Mouse (Mus musculus): ENCODE measurements around the gene Uhrf1. TPM values are rescaled to one million over a fixed set of nuclear protein-coding genes. Genes with fewer than 3 reads are reported as not detected.

Uhrf1 gene
- polyA plus RNA-seq, 1 experiment from 2014 or later, result 42.8 TPM

- Histone ChIP-seq H3K27me3 (ENCODE audit: control insufficient read depth, insufficient read depth, low read length) (no peaks in the 10 kb centered on the region), H3K36me3 (ENCODE audit: control insufficient read depth, insufficient read depth, low read length) (peaks cover 44% of the 10 kb centered on the region), H3K9ac (ENCODE audit: low read length) (no peak overlapping the region), H3K27ac (replicated peaks in 1 of 2; ENCODE audit: control insufficient read depth in 1 of 2, insufficient read depth in 1 of 2, low read depth in 2 of 2, low read length in 2 of 2) (no peak overlapping the region), H3K9me3 (ENCODE audit: control insufficient read depth, low read length) (no peaks in the 10 kb centered on the region), H3K4me1 (ENCODE audit: control insufficient read depth in 2 of 2, insufficient read depth in 2 of 2, low read length in 2 of 2) (peaks cover 2 to 16% of the 10 kb centered on the region in 2 experiments), H3K4me2 (ENCODE audit: low read length) (no peak overlapping the region), H3K4me3 (ENCODE audit: control insufficient read depth in 1 of 2, insufficient read depth in 1 of 2, low read depth in 1 of 2, low read length in 2 of 2) (no peak overlapping the region)
- ATAC-seq (ENCODE audit: insufficient number of reproducible peaks, insufficient read depth, low FRiP score, low read depth), result peak; percentile 6; the same call in 1 of the 2 replicates
- WGBS, result 35% methylated on average over 2 of the region's 2 CpGs
Observed at GRCm38 (mm10) chr17:56350694-56351093, 47.6 kb downstream of the Uhrf1 start.

- Histone ChIP-seq H3K36me3 (ENCODE audit: control insufficient read depth, insufficient read depth, low read length) (peaks cover 83% of the 10 kb centered on the region), H3K4me1 (ENCODE audit: control insufficient read depth in 2 of 2, insufficient read depth in 2 of 2, low read length in 2 of 2) (peaks cover 0 to 10% of the 10 kb centered on the region in 2 experiments; a peak in 3 of 4 replicates), H3K4me3 (ENCODE audit: control insufficient read depth in 1 of 2, insufficient read depth in 1 of 2, low read depth in 1 of 2, low read length in 2 of 2) (no peak overlapping the region), H3K27me3 (ENCODE audit: control insufficient read depth, insufficient read depth, low read length) (no peaks in the 10 kb centered on the region), H3K9ac (ENCODE audit: low read length) (no peak overlapping the region), H3K9me3 (ENCODE audit: control insufficient read depth, low read length) (no peaks in the 10 kb centered on the region), H3K27ac (replicated peaks in 1 of 2; ENCODE audit: control insufficient read depth in 1 of 2, insufficient read depth in 1 of 2, low read depth in 2 of 2, low read length in 2 of 2) (no peak overlapping the region), H3K4me2 (ENCODE audit: low read length) (no peak overlapping the region)
- no peak for ATAC-seq (ENCODE audit: insufficient number of reproducible peaks, insufficient read depth, low FRiP score, low read depth)
- 59% methylated on average over 9 of the region's 9 CpGs for WGBS
Observed at GRCm38 (mm10) chr17:56356921-56357885, 54.1 kb downstream of the Uhrf1 start.

- Histone ChIP-seq H3K9me3 (ENCODE audit: control insufficient read depth, low read length) (no peaks in the 10 kb centered on the region), H3K36me3 (ENCODE audit: control insufficient read depth, insufficient read depth, low read length) (peaks cover 72% of the 10 kb centered on the region), H3K4me3 (ENCODE audit: control insufficient read depth in 1 of 2, insufficient read depth in 1 of 2, low read depth in 1 of 2, low read length in 2 of 2) (no peak overlapping the region), H3K27me3 (ENCODE audit: control insufficient read depth, insufficient read depth, low read length) (no peaks in the 10 kb centered on the region), H3K4me2 (ENCODE audit: low read length) (no peak overlapping the region), H3K4me1 (ENCODE audit: control insufficient read depth in 2 of 2, insufficient read depth in 2 of 2, low read length in 2 of 2) (peaks cover 0 to 10% of the 10 kb centered on the region in 2 experiments; a peak in 3 of 4 replicates), H3K27ac (replicated peaks in 1 of 2; ENCODE audit: control insufficient read depth in 1 of 2, insufficient read depth in 1 of 2, low read depth in 2 of 2, low read length in 2 of 2) (no peak overlapping the region), H3K9ac (ENCODE audit: low read length) (no peak overlapping the region)
- ATAC-seq (ENCODE audit: insufficient number of reproducible peaks, insufficient read depth, low FRiP score, low read depth), result no peak
- 78% methylated on average over 3 of the region's 3 CpGs for WGBS
Observed at GRCm38 (mm10) chr17:56359183-56359725, 56.1 kb downstream of the Uhrf1 start.

GRCm38 (mm10) chr17:56359864-56360263, 56.7 kb downstream of the Uhrf1 start:
- Histone ChIP-seq H3K9me3 (ENCODE audit: control insufficient read depth, low read length) (no peaks in the 10 kb centered on the region), H3K4me1 (ENCODE audit: control insufficient read depth in 2 of 2, insufficient read depth in 2 of 2, low read length in 2 of 2) (peaks cover 0 to 10% of the 10 kb centered on the region in 2 experiments; a peak in 3 of 4 replicates), H3K36me3 (ENCODE audit: control insufficient read depth, insufficient read depth, low read length) (peaks cover 67% of the 10 kb centered on the region), H3K9ac (ENCODE audit: low read length) (no peak overlapping the region), H3K27ac (replicated peaks in 1 of 2; ENCODE audit: control insufficient read depth in 1 of 2, insufficient read depth in 1 of 2, low read depth in 2 of 2, low read length in 2 of 2) (no peak overlapping the region), H3K27me3 (ENCODE audit: control insufficient read depth, insufficient read depth, low read length) (no peaks in the 10 kb centered on the region), H3K4me2 (ENCODE audit: low read length) (no peak overlapping the region), H3K4me3 (ENCODE audit: control insufficient read depth in 1 of 2, insufficient read depth in 1 of 2, low read depth in 1 of 2, low read length in 2 of 2) (no peak overlapping the region)
- 83% methylated on average over 1 of the region's 1 CpGs for WGBS
- no peak for ATAC-seq (ENCODE audit: insufficient number of reproducible peaks, insufficient read depth, low FRiP score, low read depth)

GRCm38 (mm10) chr17:56360451-56360850, 57.3 kb downstream of the Uhrf1 start:
- Histone ChIP-seq H3K27ac (replicated peaks in 1 of 2; ENCODE audit: control insufficient read depth in 1 of 2, insufficient read depth in 1 of 2, low read depth in 2 of 2, low read length in 2 of 2) (no peak overlapping the region), H3K4me3 (ENCODE audit: control insufficient read depth in 1 of 2, insufficient read depth in 1 of 2, low read depth in 1 of 2, low read length in 2 of 2) (no peak overlapping the region), H3K36me3 (ENCODE audit: control insufficient read depth, insufficient read depth, low read length) (peaks cover 66% of the 10 kb centered on the region), H3K4me1 (ENCODE audit: control insufficient read depth in 2 of 2, insufficient read depth in 2 of 2, low read length in 2 of 2) (peaks cover 1 to 16% of the 10 kb centered on the region in 2 experiments), H3K9ac (ENCODE audit: low read length) (no peak overlapping the region), H3K4me2 (ENCODE audit: low read length) (no peak overlapping the region), H3K9me3 (ENCODE audit: control insufficient read depth, low read length) (no peaks in the 10 kb centered on the region), H3K27me3 (ENCODE audit: control insufficient read depth, insufficient read depth, low read length) (no peaks in the 10 kb centered on the region)
- WGBS, result 76% methylated on average over 8 of the region's 8 CpGs
- no peak for ATAC-seq (ENCODE audit: insufficient number of reproducible peaks, insufficient read depth, low FRiP score, low read depth)

- WGBS, result 84% methylated on average over 2 of the region's 2 CpGs
- no peaks in the 10 kb centered on the region for H3K27me3 ChIP-seq (ENCODE audit: control insufficient read depth, insufficient read depth, low read length)
- H3K9me3 ChIP-seq (ENCODE audit: control insufficient read depth, low read length), result no peaks in the 10 kb centered on the region
- peaks cover 9 to 27% of the 10 kb centered on the region in 2 experiments for H3K4me1 ChIP-seq (ENCODE audit: control insufficient read depth in 2 of 2, insufficient read depth in 2 of 2, low read length in 2 of 2)
- no peak for ATAC-seq (ENCODE audit: insufficient number of reproducible peaks, insufficient read depth, low FRiP score, low read depth)
- H3K27ac ChIP-seq (replicated peaks in 1 of 2; ENCODE audit: control insufficient read depth in 1 of 2, insufficient read depth in 1 of 2, low read depth in 2 of 2, low read length in 2 of 2), result no peak overlapping the region
- no peak overlapping the region for H3K9ac ChIP-seq (ENCODE audit: low read length)
- no peak overlapping the region for H3K4me3 ChIP-seq (ENCODE audit: control insufficient read depth in 1 of 2, insufficient read depth in 1 of 2, low read depth in 1 of 2, low read length in 2 of 2)
- peaks cover 59% of the 10 kb centered on the region for H3K36me3 ChIP-seq (ENCODE audit: control insufficient read depth, insufficient read depth, low read length)
- no peak overlapping the region for H3K4me2 ChIP-seq (ENCODE audit: low read length)
Observed at GRCm38 (mm10) chr17:56361542-56361941, 58.4 kb downstream of the Uhrf1 start.

- 24% methylated on average over 7 of the region's 7 CpGs for WGBS
- H3K4me2 ChIP-seq (ENCODE audit: low read length), result no peak overlapping the region
- no peak for ATAC-seq (ENCODE audit: insufficient number of reproducible peaks, insufficient read depth, low FRiP score, low read depth)
- 0 out of 2 replicates have a peak overlapping the region, but pooled peaks have one; percentile 0 for H3K9ac ChIP-seq (ENCODE audit: low read length)
- no peaks in the 10 kb centered on the region for H3K27me3 ChIP-seq (ENCODE audit: control insufficient read depth, insufficient read depth, low read length)
- peaks cover 65% of the 10 kb centered on the region for H3K36me3 ChIP-seq (ENCODE audit: control insufficient read depth, insufficient read depth, low read length)
- H3K27ac ChIP-seq (replicated peaks in 1 of 2; ENCODE audit: control insufficient read depth in 1 of 2, insufficient read depth in 1 of 2, low read depth in 2 of 2, low read length in 2 of 2), result peak overlapping the region in 1 of 2 experiments; percentile 47; a peak in 1 of 4 replicates
- peaks cover 10 to 23% of the 10 kb centered on the region in 2 experiments for H3K4me1 ChIP-seq (ENCODE audit: control insufficient read depth in 2 of 2, insufficient read depth in 2 of 2, low read length in 2 of 2)
- no peak overlapping the region for H3K4me3 ChIP-seq (ENCODE audit: control insufficient read depth in 1 of 2, insufficient read depth in 1 of 2, low read depth in 1 of 2, low read length in 2 of 2)
- no peaks in the 10 kb centered on the region for H3K9me3 ChIP-seq (ENCODE audit: control insufficient read depth, low read length)
Observed at GRCm38 (mm10) chr17:56365791-56366673, 62.9 kb downstream of the Uhrf1 start.

All from heart, embryonic 14.5 days (tissue).